Mouse (Mus musculus): ENCODE measurements at regions not wholly inside any gene's neighbourhood (a gene's known extent, or its start where the extent isn't known, plus 50 kb on each side); places are given as distances from the start of the nearest gene placed in this dataset.
A peak's percentile ranks its signal among the peaks of the same experiment; 100 is the strongest.

GRCm38 (mm10) chr6:81766800-81767199 lies 156.7 kb upstream of the Gcfc2 start:
- H3K36me3 ChIP-seq (ENCODE audit: control insufficient read depth, insufficient read depth, low read length), result no peaks in the 10 kb centered on the region
- H3K27me3 ChIP-seq (ENCODE audit: control insufficient read depth, insufficient read depth, low read length), result no peaks in the 10 kb centered on the region
- no peak overlapping the region for H3K27ac ChIP-seq (replicated peaks; ENCODE audit: low read depth, low read length)
- H3K4me1 ChIP-seq (ENCODE audit: control insufficient read depth, insufficient read depth, low read length), result no peaks in the 10 kb centered on the region
- 93% methylated on average over 4 of the region's 4 CpGs for WGBS
- DNase-seq (no peak), ATAC-seq (ENCODE audit: low FRiP score, low TSS enrichment) (no peak)
- H3K9me3 ChIP-seq (ENCODE audit: control insufficient read depth, low read length), result no peaks in the 10 kb centered on the region
- no peak overlapping the region for H3K4me2 ChIP-seq (ENCODE audit: low read length)
- H3K4me3 ChIP-seq (replicated peaks; ENCODE audit: low read depth, low read length), result no peak overlapping the region
- no peak overlapping the region for H3K9ac ChIP-seq (replicated peaks; ENCODE audit: low read length)

GRCm38 (mm10) chr6:81768669-81769537 lies 154.6 kb upstream of the Gcfc2 start:
- Histone ChIP-seq H3K36me3 (ENCODE audit: control insufficient read depth, insufficient read depth, low read length) (no peaks in the 10 kb centered on the region), H3K27me3 (ENCODE audit: control insufficient read depth, insufficient read depth, low read length) (no peaks in the 10 kb centered on the region), H3K4me3 (replicated peaks; ENCODE audit: low read depth, low read length) (no peak overlapping the region), H3K4me1 (ENCODE audit: control insufficient read depth, insufficient read depth, low read length) (no peaks in the 10 kb centered on the region), H3K9me3 (ENCODE audit: control insufficient read depth, low read length) (no peaks in the 10 kb centered on the region), H3K9ac (replicated peaks; ENCODE audit: low read length) (no peak overlapping the region), H3K27ac (replicated peaks; ENCODE audit: low read depth, low read length) (no peak overlapping the region), H3K4me2 (ENCODE audit: low read length) (no peak overlapping the region)
- peak; percentile 64; the same call in 1 of the 2 replicates for ATAC-seq (ENCODE audit: low FRiP score, low TSS enrichment)
- WGBS, result 53% methylated on average over 5 of the region's 5 CpGs
- peak; percentile 89 for DNase-seq

GRCm38 (mm10) chr6:81770301-81770700 lies 153.2 kb upstream of the Gcfc2 start:
- ATAC-seq (ENCODE audit: low FRiP score, low TSS enrichment) (no peak), DNase-seq (no peak)
- Histone ChIP-seq H3K27ac (replicated peaks; ENCODE audit: low read depth, low read length) (no peak overlapping the region), H3K4me2 (ENCODE audit: low read length) (no peak overlapping the region), H3K9ac (replicated peaks; ENCODE audit: low read length) (no peak overlapping the region), H3K27me3 (ENCODE audit: control insufficient read depth, insufficient read depth, low read length) (no peaks in the 10 kb centered on the region), H3K9me3 (ENCODE audit: control insufficient read depth, low read length) (no peaks in the 10 kb centered on the region), H3K4me3 (replicated peaks; ENCODE audit: low read depth, low read length) (no peak overlapping the region), H3K4me1 (ENCODE audit: control insufficient read depth, insufficient read depth, low read length) (no peaks in the 10 kb centered on the region), H3K36me3 (ENCODE audit: control insufficient read depth, insufficient read depth, low read length) (no peaks in the 10 kb centered on the region)
- WGBS, result 89% methylated on average over 3 of the region's 3 CpGs

- Histone ChIP-seq H3K4me1 (ENCODE audit: control insufficient read depth, insufficient read depth, low read length) (no peaks in the 10 kb centered on the region), H3K9me3 (ENCODE audit: control insufficient read depth, low read length) (no peaks in the 10 kb centered on the region), H3K9ac (replicated peaks; ENCODE audit: low read length) (no peak overlapping the region), H3K4me2 (ENCODE audit: low read length) (no peak overlapping the region), H3K27ac (replicated peaks; ENCODE audit: low read depth, low read length) (no peak overlapping the region), H3K27me3 (ENCODE audit: control insufficient read depth, insufficient read depth, low read length) (no peaks in the 10 kb centered on the region), H3K4me3 (replicated peaks; ENCODE audit: low read depth, low read length) (no peak overlapping the region), H3K36me3 (ENCODE audit: control insufficient read depth, insufficient read depth, low read length) (no peaks in the 10 kb centered on the region)
- ATAC-seq (ENCODE audit: low FRiP score, low TSS enrichment) (no peak), DNase-seq (no peak)
Measured at GRCm38 (mm10) chr6:81771862-81772261, 151.6 kb upstream of the Gcfc2 start.

GRCm38 (mm10) chr6:81782131-81782530 lies 141.3 kb upstream of the Gcfc2 start:
- ATAC-seq (ENCODE audit: low FRiP score, low TSS enrichment) (no peak), DNase-seq (no peak)
- Histone ChIP-seq H3K36me3 (ENCODE audit: control insufficient read depth, insufficient read depth, low read length) (no peaks in the 10 kb centered on the region), H3K4me3 (replicated peaks; ENCODE audit: low read depth, low read length) (no peak overlapping the region), H3K27me3 (ENCODE audit: control insufficient read depth, insufficient read depth, low read length) (no peaks in the 10 kb centered on the region), H3K4me1 (ENCODE audit: control insufficient read depth, insufficient read depth, low read length) (no peaks in the 10 kb centered on the region), H3K9me3 (ENCODE audit: control insufficient read depth, low read length) (no peaks in the 10 kb centered on the region), H3K4me2 (ENCODE audit: low read length) (no peak overlapping the region), H3K27ac (replicated peaks; ENCODE audit: low read depth, low read length) (no peak overlapping the region), H3K9ac (replicated peaks; ENCODE audit: low read length) (no peak overlapping the region)
- WGBS, result 90% methylated on average over 5 of the region's 5 CpGs

GRCm38 (mm10) chr6:81782815-81783435 lies 140.5 kb upstream of the Gcfc2 start:
- Histone ChIP-seq H3K4me3 (replicated peaks; ENCODE audit: low read depth, low read length) (no peak overlapping the region), H3K36me3 (ENCODE audit: control insufficient read depth, insufficient read depth, low read length) (no peaks in the 10 kb centered on the region), H3K9me3 (ENCODE audit: control insufficient read depth, low read length) (no peaks in the 10 kb centered on the region), H3K4me1 (ENCODE audit: control insufficient read depth, insufficient read depth, low read length) (no peaks in the 10 kb centered on the region), H3K27me3 (ENCODE audit: control insufficient read depth, insufficient read depth, low read length) (no peaks in the 10 kb centered on the region), H3K27ac (replicated peaks; ENCODE audit: low read depth, low read length) (no peak overlapping the region), H3K9ac (replicated peaks; ENCODE audit: low read length) (no peak overlapping the region), H3K4me2 (ENCODE audit: low read length) (no peak overlapping the region)
- ATAC-seq (ENCODE audit: low FRiP score, low TSS enrichment) (no peak), DNase-seq (no peak)
- WGBS, result 70% methylated on average over 8 of the region's 8 CpGs

- 85% methylated on average over 6 of the region's 6 CpGs for WGBS
Measured at GRCm38 (mm10) chr6:81795281-81795680, 128.2 kb upstream of the Gcfc2 start.

GRCm38 (mm10) chr6:81800822-81801221 lies 122.6 kb upstream of the Gcfc2 start:
- Histone ChIP-seq H3K9ac (replicated peaks; ENCODE audit: low read length) (no peak overlapping the region), H3K36me3 (ENCODE audit: control insufficient read depth, insufficient read depth, low read length) (no peaks in the 10 kb centered on the region), H3K4me3 (replicated peaks; ENCODE audit: low read depth, low read length) (no peak overlapping the region), H3K4me2 (ENCODE audit: low read length) (no peak overlapping the region), H3K9me3 (ENCODE audit: control insufficient read depth, low read length) (no peaks in the 10 kb centered on the region), H3K4me1 (ENCODE audit: control insufficient read depth, insufficient read depth, low read length) (no peaks in the 10 kb centered on the region), H3K27ac (replicated peaks; ENCODE audit: low read depth, low read length) (no peak overlapping the region), H3K27me3 (ENCODE audit: control insufficient read depth, insufficient read depth, low read length) (no peaks in the 10 kb centered on the region)
- 76% methylated on average over 3 of the region's 3 CpGs for WGBS
- DNase-seq, result peak; percentile 8
- ATAC-seq (ENCODE audit: low FRiP score, low TSS enrichment), result no peak

More at GRCm38 (mm10) chr6:81795281-81795680, 128.2 kb upstream of the Gcfc2 start:
- DNase-seq (no peak), ATAC-seq (ENCODE audit: low FRiP score, low TSS enrichment) (no peak)
- H3K4me1 ChIP-seq (ENCODE audit: control insufficient read depth, insufficient read depth, low read length), result no peaks in the 10 kb centered on the region
- H3K4me3 ChIP-seq (replicated peaks; ENCODE audit: low read depth, low read length), result no peak overlapping the region
- no peaks in the 10 kb centered on the region for H3K27me3 ChIP-seq (ENCODE audit: control insufficient read depth, insufficient read depth, low read length)
- H3K36me3 ChIP-seq (ENCODE audit: control insufficient read depth, insufficient read depth, low read length), result no peaks in the 10 kb centered on the region
- H3K9ac ChIP-seq (replicated peaks; ENCODE audit: low read length), result no peak overlapping the region
- no peak overlapping the region for H3K27ac ChIP-seq (replicated peaks; ENCODE audit: low read depth, low read length)
- no peak overlapping the region for H3K4me2 ChIP-seq (ENCODE audit: low read length)
- no peaks in the 10 kb centered on the region for H3K9me3 ChIP-seq (ENCODE audit: control insufficient read depth, low read length)

GRCm38 (mm10) chr6:81801804-81802203 lies 121.7 kb upstream of the Gcfc2 start:
- no peaks in the 10 kb centered on the region for H3K36me3 ChIP-seq (ENCODE audit: control insufficient read depth, insufficient read depth, low read length)
- ATAC-seq (ENCODE audit: low FRiP score, low TSS enrichment) (no peak), DNase-seq (no peak)
- H3K9me3 ChIP-seq (ENCODE audit: control insufficient read depth, low read length), result no peaks in the 10 kb centered on the region
- H3K4me2 ChIP-seq (ENCODE audit: low read length), result no peak overlapping the region
- no peaks in the 10 kb centered on the region for H3K4me1 ChIP-seq (ENCODE audit: control insufficient read depth, insufficient read depth, low read length)
- no peaks in the 10 kb centered on the region for H3K27me3 ChIP-seq (ENCODE audit: control insufficient read depth, insufficient read depth, low read length)
- no peak overlapping the region for H3K27ac ChIP-seq (replicated peaks; ENCODE audit: low read depth, low read length)
- 86% methylated on average over 3 of the region's 3 CpGs for WGBS
- no peak overlapping the region for H3K9ac ChIP-seq (replicated peaks; ENCODE audit: low read length)
- H3K4me3 ChIP-seq (replicated peaks; ENCODE audit: low read depth, low read length), result no peak overlapping the region
